ENCODE assay signal across 10 mouse cellular contexts in genomic region chr6:144264320-144264915, GRCm38 (mm10).
DNase-seq lines count a peak whose midpoint lies in the region; ATAC-seq and TF ChIP-seq lines count a peak whose summit lies in the region.
"Had no signal": no experiment of that assay in that cellular context is flagged by ENCODE, and none has a peak within 500 bp of the region (broad histone marks: within the 10 kb centered on the region; RNA-seq: fewer than 3 reads in every experiment).

No protein-coding gene starts in this region.

- no peak overlapping the region for H3K9ac ChIP-seq in lung, embryonic 16.5 days (ENCODE audit: low read length)
- H3K9ac ChIP-seq in forebrain, embryonic 14.5 days (ENCODE audit: low read length), result no peak overlapping the region
- H3K9ac ChIP-seq in limb, embryonic 13.5 days, result no peak overlapping the region

- peak overlapping the region; percentile 11; the same call in 1 of the 2 replicates for H3K4me2 ChIP-seq in lung, embryonic 16.5 days (ENCODE audit: low read depth, low read length)
- no peak overlapping the region for H3K4me2 ChIP-seq in forebrain, embryonic 14.5 days (ENCODE audit: low read length)
- H3K4me2 ChIP-seq in limb, embryonic 13.5 days (replicated peaks), result peak overlapping the region; percentile 47

- H3K4me1 ChIP-seq in lung, embryonic 16.5 days (replicated peaks; ENCODE audit: control insufficient read depth, insufficient read depth, low read length), result peaks cover 12% of the 10 kb centered on the region
- peaks cover 8% of the 10 kb centered on the region; the same call in 1 of the 2 replicates for H3K4me1 ChIP-seq in forebrain, embryonic 14.5 days (ENCODE audit: control insufficient read depth, insufficient read depth, low read length)
- H3K4me1 ChIP-seq in limb, embryonic 13.5 days, result peaks cover 19% of the 10 kb centered on the region
- H3K4me1 ChIP-seq in small intestine, adult 2 months (ENCODE audit: control insufficient read depth, insufficient read depth, insufficient read length, low read length), result peaks cover 4% of the 10 kb centered on the region; the same call in 1 of the 2 replicates

- no peak overlapping the region for H3K27ac ChIP-seq in lung, embryonic 16.5 days (ENCODE audit: low read length)
- no peak overlapping the region for H3K27ac ChIP-seq in forebrain, embryonic 14.5 days (ENCODE audit: low read depth, low read length)
- H3K27ac ChIP-seq in limb, embryonic 13.5 days, result peak overlapping the region; percentile 72
- H3K27ac ChIP-seq in small intestine, adult 2 months (ENCODE audit: insufficient read depth, low read depth, low read length), result peak overlapping the region; percentile 65
- no peak overlapping the region for H3K27ac ChIP-seq in layer of hippocampus, adult 2 months

- 40% methylated on average over 16 of the region's 16 CpGs for WGBS in lung, embryonic 16.5 days
- 19% methylated on average over 16 of the region's 16 CpGs for WGBS in forebrain, embryonic 14.5 days
- WGBS in limb, embryonic 13.5 days, result 9% methylated on average over 16 of the region's 16 CpGs
- 26% methylated on average over 16 of the region's 16 CpGs for WGBS in small intestine, adult 2 months

- H3K9me3 ChIP-seq in lung, embryonic 16.5 days (ENCODE audit: control insufficient read depth, low read length), result no peaks in the 10 kb centered on the region
- no peaks in the 10 kb centered on the region for H3K9me3 ChIP-seq in forebrain, embryonic 14.5 days (replicated peaks; ENCODE audit: control insufficient read depth, low read length)
- no peaks in the 10 kb centered on the region for H3K9me3 ChIP-seq in limb, embryonic 13.5 days

- TF ChIP-seq POLR2A in small intestine, adult 2 months (IDR thresholded peaks at IDR 0.05; ENCODE audit: low read depth, low read length), result no peak

- no peak for ATAC-seq in lung, embryonic 16.5 days (ENCODE audit: low read depth)
- peak; percentile 42; the same call in 1 of the 2 replicates for ATAC-seq in forebrain, embryonic 14.5 days
- ATAC-seq in limb, embryonic 13.5 days (ENCODE audit: low FRiP score, low read depth), result peak; percentile 87

- no peak for TF ChIP-seq CTCF in small intestine, adult 2 months (IDR thresholded peaks at IDR 0.05; ENCODE audit: extremely low read depth, insufficient read length, insufficient replicate concordance, low read depth, low read length)
- no peak for TF ChIP-seq CTCF in layer of hippocampus, adult 2 months (conservative IDR thresholded peaks at IDR 0.05)

- H3K27me3 ChIP-seq in lung, embryonic 16.5 days (ENCODE audit: control insufficient read depth, insufficient read depth, low read depth, low read length), result no peaks in the 10 kb centered on the region
- H3K27me3 ChIP-seq in forebrain, embryonic 14.5 days (replicated peaks; ENCODE audit: control insufficient read depth, insufficient read depth, low read length), result no peaks in the 10 kb centered on the region
- H3K27me3 ChIP-seq in limb, embryonic 13.5 days, result no peaks in the 10 kb centered on the region
- H3K27me3 ChIP-seq in small intestine, adult 2 months (ENCODE audit: control insufficient read depth, insufficient read depth, low read length), result no peaks in the 10 kb centered on the region

- no peaks in the 10 kb centered on the region for H3K36me3 ChIP-seq in lung, embryonic 16.5 days (ENCODE audit: control insufficient read depth, insufficient read depth, low read length)
- no peaks in the 10 kb centered on the region for H3K36me3 ChIP-seq in forebrain, embryonic 14.5 days (ENCODE audit: control insufficient read depth, insufficient read depth, low read length)
- H3K36me3 ChIP-seq in limb, embryonic 13.5 days, result no peaks in the 10 kb centered on the region
- no peaks in the 10 kb centered on the region for H3K36me3 ChIP-seq in small intestine, adult 2 months (ENCODE audit: control insufficient read depth, insufficient read depth, low read length)

- no peak for DNase-seq in lung, adult 18-20 months
- DNase-seq in forebrain, embryonic 14.5 days (ENCODE audit: low spot score), result peak; percentile 26
- no peak for DNase-seq in adrenal gland, postnatal 10 days
- DNase-seq in layer of hippocampus, adult 2 months (ENCODE audit: low spot score in 2 of 2), result no peak
- no peak for DNase-seq in layer of hippocampus, postnatal 25 days (ENCODE audit: extremely low spot score in 1 of 2, low spot score in 1 of 2)
- DNase-seq: cerebellum, adult 9-11 months; kidney, adult 18-20 months had no signal

- no peak overlapping the region for H3K4me3 ChIP-seq in lung, embryonic 16.5 days (ENCODE audit: low read length)
- no peak overlapping the region for H3K4me3 ChIP-seq in forebrain, embryonic 14.5 days (ENCODE audit: low read depth, low read length)
- no peak overlapping the region for H3K4me3 ChIP-seq in limb, embryonic 13.5 days
- peak overlapping the region; percentile 34 for H3K4me3 ChIP-seq in small intestine, adult 2 months (ENCODE audit: low read depth, low read length)
- H3K4me3 ChIP-seq in layer of hippocampus, adult 2 months, result no peak overlapping the region

Comparison
In these comparisons a context has a peak if more than half of its experiments do, and no peak if none do; other contexts are left out.
1. H3K27ac ChIP-seq: peak in limb, embryonic 13.5 days (single experiment) and small intestine, adult 2 months (single experiment); none in lung, embryonic 16.5 days (single experiment), forebrain, embryonic 14.5 days (single experiment) and layer of hippocampus, adult 2 months (single experiment).